Mouse (Mus musculus) kidney, embryonic 16.5 days (tissue): ENCODE measurements around the gene Nudt9. TPM values are rescaled to one million over a fixed set of nuclear protein-coding genes. Genes with fewer than 3 reads are reported as not detected.
A peak's percentile ranks its signal among the peaks of the same experiment; 100 is the strongest.

Experiments
- ATAC-seq: fragments of 200-750 bp; cut with Nextera tagmentation; 2 replicates; pipeline ENCODE4 v1.8.0; 2017; ENCODE audit warnings: moderate TSS enrichment; ENCODE audit not compliant: low FRiP score, low TSS enrichment
- H3K27ac ChIP-seq: fragments of 300-500 bp; sonication (generic); 2 replicates; pipeline ENCODE4 v1.5.1; 2014; ENCODE audit warnings: low read length
- H3K27me3 ChIP-seq: fragments of 300-500 bp; sonication (generic); 2 replicates; pipeline ENCODE4 v1.6.1; 2014; ENCODE audit warnings: low read length, control low read depth, mixed read lengths; ENCODE audit not compliant: insufficient read depth
- H3K36me3 ChIP-seq: fragments of 300-500 bp; sonication (generic); 2 replicates; pipeline ENCODE4 v1.6.1; 2014; ENCODE audit warnings: low read length, control low read depth, mixed read lengths; ENCODE audit not compliant: insufficient read depth
- H3K4me1 ChIP-seq: fragments of 300-500 bp; sonication (generic); 2 replicates; pipeline ENCODE4 v1.6.1; 2014; ENCODE audit warnings: low read length, control low read depth, mixed read lengths; ENCODE audit not compliant: insufficient read depth
- H3K4me2 ChIP-seq: fragments of 300-500 bp; sonication (generic); replicated peaks from 2 replicates; pipeline ENCODE4 v1.6.1; 2014; ENCODE audit warnings: low read depth, low read length
- H3K4me3 ChIP-seq: fragments of 300-500 bp; sonication (generic); 2 replicates; pipeline ENCODE4 v1.5.1; 2014; ENCODE audit warnings: mild to moderate bottlenecking, low read length
- H3K9ac ChIP-seq: fragments of 300-500 bp; sonication (generic); replicated peaks from 2 replicates; pipeline ENCODE4 v1.6.1; 2014; ENCODE audit warnings: low read length
- H3K9me3 ChIP-seq: fragments of 300-500 bp; sonication (generic); 2 replicates; pipeline ENCODE4 v1.6.1; 2016; ENCODE audit warnings: low read length, control low read depth
- WGBS: fragments of 180-500 bp; shearing (Covaris S2); extraction: QIAGEN DNeasy Blood & Tissue Kit; methylation state at CpG from one replicate; pipeline ENCODE4 v1.1.7; 2014; 5-methylcytosine and 5-hydroxymethylcytosine counted together
- polyA plus RNA-seq: library from polyadenylated mRNA; unstranded; fragments of >200 nt; fragmentation: Nextera tagmentation; extraction: Ambion mirVana; gene quantifications from 2 replicates; pipeline ENCODE4 v1.2.1, GENCODE M21; 2015

Gene Nudt9
- polyA plus RNA-seq, result 62.2 and 62.3 TPM in 2 replicates

GRCm38 (mm10) chr5:104046256-104047199 is at the start of gene Nudt9:
Nudt9 (plus strand) TSS chr5:104046306.
- Histone ChIP-seq H3K4me3 (peak within 1 kb of the TSS; percentile 82), H3K36me3 (peaks cover 10% of the 10 kb centered on the region), H3K9ac (peak within 1 kb of the TSS; percentile 87), H3K9me3 (no peaks in the 10 kb centered on the region), H3K27ac (peak within 1 kb of the TSS; percentile 84), H3K4me2 (peak within 1 kb of the TSS; percentile 77), H3K4me1 (peaks cover 8% of the 10 kb centered on the region), H3K27me3 (no peaks in the 10 kb centered on the region)
- WGBS, result 5% methylated on average over 82 of the region's 90 CpGs
- peak; percentile 98 for ATAC-seq

DNA sequence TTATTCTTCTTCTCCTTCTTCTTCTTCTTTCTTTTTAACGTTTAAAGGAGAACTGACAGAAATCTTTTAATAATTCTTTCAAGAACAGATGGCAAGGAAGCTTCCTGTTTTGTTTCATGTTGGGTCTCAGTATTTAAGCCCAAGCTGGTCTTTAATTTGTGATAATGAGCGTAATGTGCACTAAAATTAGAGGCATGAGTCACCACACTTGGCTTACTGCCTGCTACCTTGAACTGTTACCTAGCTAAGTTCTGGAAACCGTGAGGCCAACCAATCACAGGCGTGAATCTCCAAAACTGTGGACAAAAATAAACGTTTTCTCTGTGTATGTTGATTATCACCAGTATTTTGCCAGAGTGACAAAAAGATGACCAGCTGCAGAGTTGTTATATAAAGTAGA is 47.4 kb upstream of the Nudt9 start:
- Histone ChIP-seq H3K4me1 (peaks cover 9% of the 10 kb centered on the region; the same call in 1 of the 2 replicates), H3K9ac (no peak overlapping the region), H3K36me3 (0 out of 2 replicates have a peak, but pooled peaks cover 2% of the 10 kb centered on the region), H3K27ac (no peak overlapping the region), H3K4me3 (no peak overlapping the region), H3K9me3 (no peaks in the 10 kb centered on the region), H3K27me3 (no peaks in the 10 kb centered on the region), H3K4me2 (no peak overlapping the region)
- WGBS, result 72% methylated on average over 5 of the region's 5 CpGs
- ATAC-seq, result no peak

DNA sequence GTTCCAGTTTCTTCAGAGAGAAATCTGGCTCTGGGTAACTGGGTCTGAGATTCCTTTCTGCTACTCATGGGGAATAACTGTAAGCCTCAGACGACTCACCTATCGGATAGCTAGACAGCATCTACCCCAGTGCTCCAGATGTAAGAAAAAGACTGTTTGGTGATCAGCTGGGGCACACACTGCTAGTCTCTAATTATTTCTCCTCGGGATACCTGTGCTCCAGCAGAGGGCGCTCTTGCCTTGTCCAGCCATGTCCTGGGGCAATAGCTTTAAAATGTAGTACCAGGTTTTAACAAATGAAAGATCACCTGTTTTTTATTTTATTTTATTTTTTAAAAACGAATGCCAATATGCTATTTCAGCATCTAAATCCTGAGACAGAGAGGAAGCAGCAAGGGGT is 46.4 kb upstream of the Nudt9 start:
- 5% methylated on average over 5 of the region's 5 CpGs for WGBS
- Histone ChIP-seq H3K27ac (no peak overlapping the region), H3K9me3 (no peaks in the 10 kb centered on the region), H3K4me3 (no peak overlapping the region), H3K27me3 (no peaks in the 10 kb centered on the region), H3K36me3 (0 out of 2 replicates have a peak, but pooled peaks cover 5% of the 10 kb centered on the region), H3K4me1 (peaks cover 9% of the 10 kb centered on the region; the same call in 1 of the 2 replicates), H3K9ac (no peak overlapping the region), H3K4me2 (no peak overlapping the region)
- ATAC-seq, result peak; percentile 23; the same call in 1 of the 2 replicates

- H3K27ac ChIP-seq, result peak overlapping the region; percentile 77
- H3K4me3 ChIP-seq, result peak overlapping the region; percentile 11; the same call in 1 of the 2 replicates
- no peaks in the 10 kb centered on the region for H3K9me3 ChIP-seq
- H3K4me2 ChIP-seq, result peak overlapping the region; percentile 41
- ATAC-seq, result peak; percentile 90
- H3K4me1 ChIP-seq, result peaks cover 9% of the 10 kb centered on the region; the same call in 1 of the 2 replicates
- H3K9ac ChIP-seq, result peak overlapping the region; percentile 48; the same call in 1 of the 2 replicates
- peaks cover 12% of the 10 kb centered on the region; the same call in 1 of the 2 replicates for H3K36me3 ChIP-seq
- 28% methylated on average over 18 of the region's 18 CpGs for WGBS
- H3K27me3 ChIP-seq, result no peaks in the 10 kb centered on the region
Observed at GRCm38 (mm10) chr5:104002549-104003255, 43.4 kb upstream of the Nudt9 start.

DNA sequence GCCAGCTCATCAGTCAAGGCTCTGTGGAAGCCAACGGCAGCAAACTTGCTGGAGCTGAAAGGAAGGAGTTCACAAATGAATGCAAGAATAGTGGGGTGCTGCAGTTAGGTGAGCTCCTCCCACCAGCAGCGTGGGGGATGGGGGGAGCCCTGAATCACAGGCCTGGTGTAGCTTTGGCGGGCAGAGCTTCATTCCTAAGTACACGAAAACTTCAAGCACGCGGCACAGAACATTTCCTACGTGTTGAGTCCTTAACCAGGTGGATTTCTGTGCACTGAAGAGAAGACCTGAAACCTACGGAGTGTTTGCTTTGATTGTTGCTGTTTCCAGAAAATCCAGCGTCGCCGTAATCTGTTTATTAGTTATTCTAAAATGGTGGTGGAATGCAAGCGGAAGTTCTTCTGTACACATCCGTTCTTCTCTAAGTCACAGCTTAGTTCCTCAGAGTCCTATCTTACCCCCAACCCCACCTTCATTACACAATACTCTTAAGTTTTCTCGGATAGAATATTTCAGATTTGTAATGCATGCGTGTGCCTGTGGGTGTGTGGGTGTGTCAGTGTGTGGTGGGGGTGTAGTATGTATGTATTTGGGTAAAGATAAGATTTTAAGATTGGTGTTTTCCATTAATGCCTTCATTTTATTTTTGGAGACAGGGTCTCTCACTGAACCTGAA is 42.7 kb upstream of the Nudt9 start:
- peak overlapping the region; percentile 41 for H3K4me2 ChIP-seq
- H3K9ac ChIP-seq, result peak overlapping the region; percentile 48; the same call in 1 of the 2 replicates
- H3K4me1 ChIP-seq, result peaks cover 9% of the 10 kb centered on the region; the same call in 1 of the 2 replicates
- H3K9me3 ChIP-seq, result no peaks in the 10 kb centered on the region
- no peak for ATAC-seq
- peak overlapping the region; percentile 11; the same call in 1 of the 2 replicates for H3K4me3 ChIP-seq
- no peaks in the 10 kb centered on the region for H3K27me3 ChIP-seq
- WGBS, result 55% methylated on average over 15 of the region's 15 CpGs
- H3K27ac ChIP-seq, result peak overlapping the region; percentile 77
- peaks cover 16% of the 10 kb centered on the region; the same call in 1 of the 2 replicates for H3K36me3 ChIP-seq

GRCm38 (mm10) chr5:104003955-104004354 is 42.2 kb upstream of the Nudt9 start:
- Histone ChIP-seq H3K27me3 (no peaks in the 10 kb centered on the region), H3K4me3 (no peak overlapping the region), H3K9ac (no peak overlapping the region), H3K4me2 (no peak overlapping the region), H3K27ac (no peak overlapping the region), H3K4me1 (peaks cover 9% of the 10 kb centered on the region; the same call in 1 of the 2 replicates), H3K9me3 (no peaks in the 10 kb centered on the region), H3K36me3 (peaks cover 16% of the 10 kb centered on the region; the same call in 1 of the 2 replicates)
- WGBS, result 85% methylated on average over 2 of the region's 2 CpGs
- ATAC-seq, result no peak

GRCm38 (mm10) chr5:104006811-104007210 is 39.3 kb upstream of the Nudt9 start:
- H3K4me2 ChIP-seq, result no peak overlapping the region
- no peaks in the 10 kb centered on the region for H3K27me3 ChIP-seq
- peaks cover 16% of the 10 kb centered on the region; the same call in 1 of the 2 replicates for H3K36me3 ChIP-seq
- no peak for ATAC-seq
- 84% methylated on average over 3 of the region's 3 CpGs for WGBS
- H3K9ac ChIP-seq, result no peak overlapping the region
- no peak overlapping the region for H3K4me3 ChIP-seq
- no peak overlapping the region for H3K27ac ChIP-seq
- peaks cover 9% of the 10 kb centered on the region; the same call in 1 of the 2 replicates for H3K4me1 ChIP-seq
- H3K9me3 ChIP-seq, result no peaks in the 10 kb centered on the region

DNA sequence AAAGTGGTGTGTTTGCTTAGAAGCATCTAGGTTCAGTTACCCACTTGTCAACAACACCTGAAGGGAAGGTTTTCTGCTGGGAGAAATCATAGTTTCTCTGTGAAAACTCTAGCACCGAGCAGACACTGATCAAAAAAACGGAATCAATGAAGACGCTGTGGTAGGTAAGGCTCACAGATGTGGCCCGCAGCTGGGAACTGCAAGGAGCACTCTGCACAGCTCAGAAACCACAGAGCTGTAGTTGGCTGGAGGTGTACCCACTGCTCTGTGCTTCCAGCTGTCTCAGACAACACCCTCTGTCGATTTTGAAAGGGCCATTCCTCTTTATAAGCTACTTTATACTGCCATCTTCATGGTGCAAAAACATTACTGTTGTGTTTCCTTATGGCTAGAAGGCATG is 38.3 kb upstream of the Nudt9 start:
- Histone ChIP-seq H3K4me1 (peaks cover 8% of the 10 kb centered on the region; the same call in 1 of the 2 replicates), H3K4me3 (no peak overlapping the region), H3K27ac (no peak overlapping the region), H3K27me3 (no peaks in the 10 kb centered on the region), H3K4me2 (no peak overlapping the region), H3K9me3 (no peaks in the 10 kb centered on the region), H3K9ac (no peak overlapping the region), H3K36me3 (peaks cover 16% of the 10 kb centered on the region; the same call in 1 of the 2 replicates)
- 81% methylated on average over 5 of the region's 5 CpGs for WGBS
- no peak for ATAC-seq

DNA sequence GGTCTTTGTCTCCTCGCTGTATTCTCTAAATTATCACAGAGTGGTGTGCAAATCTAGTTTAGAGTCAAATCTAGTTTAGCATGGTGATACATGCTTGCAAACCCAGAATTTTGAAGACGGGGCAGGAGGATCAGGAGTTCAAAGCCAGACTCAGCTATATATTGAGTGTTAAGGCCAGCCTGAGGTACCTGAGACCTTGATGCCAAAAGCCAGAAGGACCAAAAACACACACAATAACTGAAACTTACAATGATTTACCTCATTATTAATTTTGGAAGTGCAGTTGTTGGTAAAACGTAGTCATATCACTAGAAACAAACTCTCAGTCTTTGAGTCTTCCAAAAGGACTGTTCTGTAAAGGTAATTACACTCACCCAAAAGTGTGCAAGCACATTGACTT is 36.7 kb upstream of the Nudt9 start:
- H3K4me2 ChIP-seq, result no peak overlapping the region
- H3K27ac ChIP-seq, result no peak overlapping the region
- peaks cover 14% of the 10 kb centered on the region; the same call in 1 of the 2 replicates for H3K36me3 ChIP-seq
- 92% methylated on average over 3 of the region's 3 CpGs for WGBS
- H3K4me1 ChIP-seq, result no peaks in the 10 kb centered on the region
- ATAC-seq, result no peak
- no peaks in the 10 kb centered on the region for H3K27me3 ChIP-seq
- H3K9me3 ChIP-seq, result no peaks in the 10 kb centered on the region
- no peak overlapping the region for H3K4me3 ChIP-seq
- no peak overlapping the region for H3K9ac ChIP-seq
